Mouse (Mus musculus) neural tube, embryonic 12.5 days (tissue): Measurements from ENCODE around the gene Helz2. TPM values are rescaled to one million over a fixed set of nuclear protein-coding genes. Genes with fewer than 3 reads are reported as not detected.

ENCODE experiments used
- ATAC-seq: fragments of 200-750 bp; cut with Nextera tagmentation; 2 replicates; pipeline ENCODE4 v1.8.0; 2017; ENCODE audit warnings: low read depth, mild to moderate bottlenecking, moderate TSS enrichment, moderate library complexity; ENCODE audit not compliant: low FRiP score
- H3K27ac ChIP-seq: fragments of 300-500 bp; sonication (generic); 2 replicates; pipeline ENCODE4 v1.5.1; 2016
- H3K27me3 ChIP-seq: fragments of 300-500 bp; sonication (generic); replicated peaks from 2 replicates; pipeline ENCODE4 v1.6.1; 2016; ENCODE audit warnings: mild to moderate bottlenecking
- H3K36me3 ChIP-seq: fragments of 300-500 bp; sonication (generic); 2 replicates; pipeline ENCODE4 v1.6.1; 2016; ENCODE audit warnings: mild to moderate bottlenecking
- H3K4me1 ChIP-seq: fragments of 300-500 bp; sonication (generic); 2 replicates; pipeline ENCODE4 v1.6.1; 2016
- H3K4me2 ChIP-seq: fragments of 300-500 bp; sonication (generic); replicated peaks from 2 replicates; pipeline ENCODE4 v1.6.1; 2016; ENCODE audit warnings: mild to moderate bottlenecking
- H3K4me3 ChIP-seq: fragments of 300-500 bp; sonication (generic); 2 replicates; pipeline ENCODE4 v1.5.1; 2016
- H3K9ac ChIP-seq: fragments of 300-500 bp; sonication (generic); 2 replicates; pipeline ENCODE4 v1.6.1; 2016; ENCODE audit warnings: mild to moderate bottlenecking
- H3K9me3 ChIP-seq: fragments of 300-500 bp; sonication (generic); 2 replicates; pipeline ENCODE4 v1.6.1; 2016; ENCODE audit warnings: mild to moderate bottlenecking
- WGBS: fragments of 180-500 bp; shearing (Covaris S2); methylation state at CpG from one replicate; pipeline ENCODE4 v1.1.7; 2016; 5-methylcytosine and 5-hydroxymethylcytosine counted together
- polyA plus RNA-seq: library from polyadenylated mRNA; unstranded; fragments of >200 nt; fragmentation: Nextera tagmentation; extraction: Ambion mirVana; gene quantifications from 2 replicates; pipeline ENCODE4 v1.2.1, GENCODE M21; 2016

Gene Helz2
- polyA plus RNA-seq, 1 experiment from 2014 or later, result 0.70 TPM

DNA sequence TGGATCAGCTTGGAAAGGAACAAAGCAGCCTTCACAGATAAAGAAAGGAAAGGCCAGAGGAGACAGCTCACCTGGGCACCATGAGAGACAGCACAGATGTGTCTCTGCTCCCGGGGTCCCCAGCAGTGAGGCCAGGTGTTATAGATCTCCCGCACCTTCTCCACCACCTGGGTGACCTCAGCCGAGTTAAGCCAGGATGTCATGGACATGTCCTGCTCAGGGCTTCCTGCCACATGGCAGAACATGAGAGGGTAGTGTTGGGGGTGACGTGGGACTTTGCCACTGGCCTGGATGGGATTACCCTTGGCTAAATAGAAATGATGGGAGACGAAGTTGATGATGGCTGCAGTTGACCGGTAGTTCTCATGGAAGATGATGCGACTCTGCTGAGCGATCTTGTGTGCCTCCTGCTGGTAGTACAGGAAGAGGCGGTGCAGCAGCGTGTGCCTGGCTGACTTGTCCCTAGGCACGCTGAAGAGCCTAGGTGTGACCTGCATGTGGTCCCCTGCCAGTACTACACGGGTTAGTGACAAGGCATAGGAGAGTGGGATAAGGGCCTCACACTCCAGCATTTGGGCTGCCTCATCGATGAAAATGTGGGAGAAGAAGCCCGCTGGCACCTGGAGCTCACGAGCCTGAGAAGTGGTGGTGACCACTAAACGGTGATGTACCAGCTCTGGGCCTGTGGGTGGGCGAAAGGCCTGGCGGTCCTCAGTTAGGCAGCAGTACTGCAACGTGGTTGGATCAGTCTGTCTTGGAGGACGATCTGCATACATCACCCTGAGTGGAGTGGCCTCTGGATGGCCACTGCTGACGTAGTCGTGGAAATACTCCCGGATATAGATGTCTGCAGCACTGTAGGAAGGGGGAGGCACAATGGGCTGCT lies 5.9 kb downstream of the Helz2 start:
- no peak for ATAC-seq
- WGBS, result 86% methylated on average over 23 of the region's 23 CpGs
- Histone ChIP-seq H3K4me1 (no peaks in the 10 kb centered on the region), H3K4me3 (no peak overlapping the region), H3K27me3 (no peaks in the 10 kb centered on the region), H3K9ac (no peak overlapping the region), H3K36me3 (no peaks in the 10 kb centered on the region), H3K9me3 (no peaks in the 10 kb centered on the region), H3K27ac (no peak overlapping the region), H3K4me2 (no peak overlapping the region)

GRCm38 (mm10) chr2:181234680-181235079 lies 7.1 kb downstream of the Helz2 start:
- Histone ChIP-seq H3K9ac (no peak overlapping the region), H3K27me3 (no peaks in the 10 kb centered on the region), H3K9me3 (no peaks in the 10 kb centered on the region), H3K4me1 (no peaks in the 10 kb centered on the region), H3K4me3 (no peak overlapping the region), H3K27ac (no peak overlapping the region), H3K36me3 (no peaks in the 10 kb centered on the region), H3K4me2 (no peak overlapping the region)
- no peak for ATAC-seq
- 92% methylated on average over 11 of the region's 11 CpGs for WGBS

DNA sequence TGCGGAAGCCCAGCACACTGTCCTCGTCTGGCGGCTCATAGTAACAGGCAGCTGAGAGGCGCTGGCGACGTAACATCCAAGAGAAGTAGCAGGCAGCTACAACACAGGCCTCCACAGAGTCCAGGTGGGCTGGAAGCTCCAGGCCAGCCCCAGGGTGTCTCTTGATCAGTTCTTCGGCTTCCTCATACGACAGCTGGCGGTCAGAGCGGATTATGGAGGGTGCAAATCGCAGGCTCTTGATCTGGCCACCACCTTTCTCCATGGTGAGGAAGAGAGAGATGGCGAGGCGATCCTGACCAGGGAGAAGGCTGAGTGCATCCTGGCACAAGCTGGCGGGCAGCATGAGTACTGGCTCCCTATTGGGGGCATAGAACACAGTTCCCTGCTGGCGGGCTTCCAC lies 8.4 kb downstream of the Helz2 start:
- H3K4me3 ChIP-seq, result no peak overlapping the region
- no peak overlapping the region for H3K27ac ChIP-seq
- no peaks in the 10 kb centered on the region for H3K4me1 ChIP-seq
- WGBS, result 91% methylated on average over 15 of the region's 15 CpGs
- H3K27me3 ChIP-seq, result no peaks in the 10 kb centered on the region
- H3K9me3 ChIP-seq, result no peaks in the 10 kb centered on the region
- no peaks in the 10 kb centered on the region for H3K36me3 ChIP-seq
- no peak overlapping the region for H3K9ac ChIP-seq
- ATAC-seq, result no peak
- H3K4me2 ChIP-seq, result no peak overlapping the region

GRCm38 (mm10) chr2:181231171-181231570 lies 10.7 kb downstream of the Helz2 start:
- no peaks in the 10 kb centered on the region for H3K27me3 ChIP-seq
- no peak for ATAC-seq
- H3K36me3 ChIP-seq, result no peaks in the 10 kb centered on the region
- no peak overlapping the region for H3K4me3 ChIP-seq
- no peak overlapping the region for H3K9ac ChIP-seq
- 76% methylated on average over 20 of the region's 20 CpGs for WGBS
- no peaks in the 10 kb centered on the region for H3K4me1 ChIP-seq
- H3K4me2 ChIP-seq, result no peak overlapping the region
- H3K9me3 ChIP-seq, result no peaks in the 10 kb centered on the region
- no peak overlapping the region for H3K27ac ChIP-seq

GRCm38 (mm10) chr2:181228335-181228734 lies 13.5 kb downstream of the Helz2 start:
- no peaks in the 10 kb centered on the region for H3K9me3 ChIP-seq
- no peak overlapping the region for H3K9ac ChIP-seq
- no peaks in the 10 kb centered on the region for H3K4me1 ChIP-seq
- H3K4me3 ChIP-seq, result no peak overlapping the region
- 79% methylated on average over 1 of the region's 1 CpGs for WGBS
- no peak overlapping the region for H3K27ac ChIP-seq
- H3K4me2 ChIP-seq, result no peak overlapping the region
- no peak for ATAC-seq
- H3K27me3 ChIP-seq, result no peaks in the 10 kb centered on the region
- H3K36me3 ChIP-seq, result no peaks in the 10 kb centered on the region

GRCm38 (mm10) chr2:181227122-181227521 lies 14.7 kb downstream of the Helz2 start:
- H3K4me2 ChIP-seq, result no peak overlapping the region
- H3K9me3 ChIP-seq, result no peaks in the 10 kb centered on the region
- no peak overlapping the region for H3K4me3 ChIP-seq
- ATAC-seq, result no peak
- H3K36me3 ChIP-seq, result no peaks in the 10 kb centered on the region
- H3K27me3 ChIP-seq, result no peaks in the 10 kb centered on the region
- no peak overlapping the region for H3K27ac ChIP-seq
- WGBS, result 84% methylated on average over 3 of the region's 3 CpGs
- no peaks in the 10 kb centered on the region for H3K4me1 ChIP-seq
- H3K9ac ChIP-seq, result no peak overlapping the region

DNA sequence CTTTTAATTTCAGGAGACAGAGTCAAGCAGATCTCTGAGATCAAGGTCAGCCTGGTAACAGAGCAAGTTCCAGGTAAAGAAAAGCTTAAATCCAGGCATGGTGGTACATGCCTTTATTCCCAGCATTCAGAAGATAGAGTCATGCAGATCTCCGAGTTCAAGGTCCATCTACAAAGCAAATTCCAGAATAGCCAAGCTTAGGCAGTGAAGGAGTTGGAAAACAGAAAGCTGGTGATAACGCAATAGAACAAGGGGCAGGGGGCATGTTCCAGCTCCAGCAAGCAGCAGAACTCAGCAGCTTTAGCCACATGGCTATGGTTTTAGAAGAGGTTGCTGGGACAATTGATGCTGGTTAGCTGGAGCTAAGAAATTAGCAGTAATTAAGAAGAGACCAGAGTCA lies 16.8 kb downstream of the Helz2 start:
- no peak overlapping the region for H3K4me3 ChIP-seq
- 89% methylated on average over 2 of the region's 2 CpGs for WGBS
- no peaks in the 10 kb centered on the region for H3K27me3 ChIP-seq
- no peak overlapping the region for H3K27ac ChIP-seq
- H3K36me3 ChIP-seq, result no peaks in the 10 kb centered on the region
- no peak overlapping the region for H3K9ac ChIP-seq
- peaks cover 10% of the 10 kb centered on the region for H3K4me1 ChIP-seq
- no peaks in the 10 kb centered on the region for H3K9me3 ChIP-seq
- ATAC-seq, result no peak
- H3K4me2 ChIP-seq, result no peak overlapping the region

- Histone ChIP-seq H3K4me1 (peaks cover 18% of the 10 kb centered on the region), H3K27me3 (no peaks in the 10 kb centered on the region), H3K4me2 (peak overlapping the region; percentile 53), H3K9ac (no peak overlapping the region), H3K27ac (no peak overlapping the region), H3K9me3 (no peaks in the 10 kb centered on the region), H3K4me3 (no peak overlapping the region), H3K36me3 (no peaks in the 10 kb centered on the region)
- WGBS, result 34% methylated on average over 2 of the region's 2 CpGs
- ATAC-seq, result no peak
These were observed 21.5 kb downstream of the Helz2 start for GRCm38 (mm10) chr2:181220361-181220760.

- 4% methylated on average over 25 of the region's 25 CpGs for WGBS
- no peak within 1 kb of the TSS for H3K27ac ChIP-seq
- peak within 1 kb of the TSS; percentile 20 for H3K4me3 ChIP-seq
- H3K27me3 ChIP-seq, result no peaks in the 10 kb centered on the region
- peak; percentile 53; the same call in 1 of the 2 replicates for ATAC-seq
- no peaks in the 10 kb centered on the region for H3K36me3 ChIP-seq
- no peaks in the 10 kb centered on the region for H3K9me3 ChIP-seq
- H3K4me2 ChIP-seq, result peak within 1 kb of the TSS; percentile 53
- H3K4me1 ChIP-seq, result peaks cover 18% of the 10 kb centered on the region
- peak within 1 kb of the TSS; percentile 10; the same call in 1 of the 2 replicates for H3K9ac ChIP-seq
These were observed 22.1 kb downstream of the Helz2 start, which contains the start of gene Fndc11 for GRCm38 (mm10) chr2:181219538-181220216. TSS of gene Fndc11 (plus strand) at chr2:181220013.

DNA sequence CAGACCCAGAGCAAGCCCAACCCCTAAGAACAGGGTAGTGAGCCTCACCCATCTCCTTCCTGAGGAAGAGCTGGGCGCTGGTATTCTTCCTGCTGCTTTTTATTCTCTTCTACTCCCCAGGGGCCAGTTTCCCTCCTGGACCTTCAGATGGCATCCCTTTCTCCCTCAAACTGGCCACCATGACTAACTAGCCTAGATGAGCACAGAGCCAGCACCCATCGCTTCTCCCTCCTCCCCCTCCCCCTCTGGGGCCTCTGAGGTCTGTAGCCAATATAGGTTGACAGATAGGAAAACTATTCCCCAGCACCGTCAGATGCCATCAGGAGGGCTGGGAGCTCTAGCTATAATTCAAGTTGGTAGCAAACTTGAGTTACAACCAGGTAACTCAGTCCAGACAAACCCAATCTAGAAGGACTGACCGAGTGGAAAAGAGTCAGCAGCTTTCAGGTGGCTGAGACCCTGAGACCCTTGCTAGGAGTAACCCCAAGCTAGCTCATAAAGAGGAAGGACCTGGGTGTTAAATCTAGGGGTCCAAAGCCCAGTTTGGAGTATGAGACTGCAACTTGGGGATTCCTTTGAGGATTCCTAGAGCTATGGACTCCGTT lies 22.8 kb downstream of the Helz2 start:
- no peak overlapping the region for H3K4me3 ChIP-seq
- H3K4me2 ChIP-seq, result no peak overlapping the region
- 66% methylated on average over 5 of the region's 5 CpGs for WGBS
- H3K27me3 ChIP-seq, result peaks cover 6% of the 10 kb centered on the region
- ATAC-seq, result no peak
- H3K27ac ChIP-seq, result no peak overlapping the region
- H3K9ac ChIP-seq, result no peak overlapping the region
- H3K36me3 ChIP-seq, result no peaks in the 10 kb centered on the region
- H3K4me1 ChIP-seq, result peaks cover 18% of the 10 kb centered on the region
- no peaks in the 10 kb centered on the region for H3K9me3 ChIP-seq

DNA sequence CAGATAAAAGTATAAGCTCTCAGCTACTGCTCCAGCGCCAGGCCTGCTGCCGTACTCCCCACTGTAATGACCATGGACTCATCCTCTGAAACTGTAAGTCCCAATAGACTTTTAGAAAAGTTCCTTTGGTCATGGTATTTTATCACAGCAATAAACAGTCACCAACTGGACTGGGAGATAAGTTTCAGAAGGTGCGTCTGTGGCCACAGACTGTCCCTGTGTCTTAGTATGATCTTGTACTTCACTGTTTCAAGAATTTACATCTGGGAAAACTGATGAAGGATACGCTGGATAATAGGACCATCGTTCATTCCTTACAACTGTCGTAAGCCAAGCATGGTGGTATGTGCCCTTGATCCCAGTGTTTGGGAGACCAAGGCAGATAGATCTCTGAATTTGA lies 25.8 kb downstream of the Helz2 start:
- Histone ChIP-seq H3K27ac (no peak overlapping the region), H3K36me3 (no peaks in the 10 kb centered on the region), H3K4me1 (peaks cover 27% of the 10 kb centered on the region), H3K9ac (no peak overlapping the region), H3K9me3 (no peaks in the 10 kb centered on the region), H3K27me3 (peaks cover 36% of the 10 kb centered on the region), H3K4me3 (no peak overlapping the region), H3K4me2 (no peak overlapping the region)
- ATAC-seq, result no peak
- 88% methylated on average over 6 of the region's 6 CpGs for WGBS

DNA sequence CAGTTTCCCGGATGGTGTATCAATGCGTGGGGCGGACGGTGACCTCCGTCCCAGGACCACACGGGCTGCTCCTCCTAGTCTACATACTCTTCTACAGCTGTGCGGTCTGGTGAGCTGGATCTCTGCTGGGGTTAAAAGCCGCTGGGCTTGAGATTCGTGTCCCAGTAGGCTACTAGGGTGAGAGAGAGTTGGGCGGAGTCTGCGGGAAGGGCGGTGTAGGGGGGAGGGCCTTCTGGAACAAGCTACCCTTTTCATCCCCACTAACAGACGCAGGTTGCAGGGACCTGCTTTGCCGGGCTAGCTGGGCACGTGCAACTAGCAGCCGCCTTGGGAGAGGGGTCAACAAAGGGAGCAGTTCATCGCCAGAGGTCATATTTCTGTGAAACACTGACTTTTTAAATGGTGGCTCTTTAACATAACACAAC lies 28.8 kb downstream of the Helz2 start, which contains the start of gene Srms:
Srms (minus strand) TSS at position 165 of the 425 bp plus-strand sequence.
- no peak for ATAC-seq
- Histone ChIP-seq H3K9me3 (no peaks in the 10 kb centered on the region), H3K27me3 (peaks cover 40% of the 10 kb centered on the region), H3K4me3 (peak within 1 kb of the TSS; percentile 26), H3K4me1 (peaks cover 8% of the 10 kb centered on the region), H3K27ac (no peak within 1 kb of the TSS), H3K9ac (0 out of 2 replicates have a peak within 1 kb of the TSS, but pooled peaks have one; percentile 26), H3K36me3 (no peaks in the 10 kb centered on the region), H3K4me2 (peak within 1 kb of the TSS; percentile 59)
- WGBS, result under 1% methylated on average over 17 of the region's 17 CpGs
